In the genomic region with DNA sequence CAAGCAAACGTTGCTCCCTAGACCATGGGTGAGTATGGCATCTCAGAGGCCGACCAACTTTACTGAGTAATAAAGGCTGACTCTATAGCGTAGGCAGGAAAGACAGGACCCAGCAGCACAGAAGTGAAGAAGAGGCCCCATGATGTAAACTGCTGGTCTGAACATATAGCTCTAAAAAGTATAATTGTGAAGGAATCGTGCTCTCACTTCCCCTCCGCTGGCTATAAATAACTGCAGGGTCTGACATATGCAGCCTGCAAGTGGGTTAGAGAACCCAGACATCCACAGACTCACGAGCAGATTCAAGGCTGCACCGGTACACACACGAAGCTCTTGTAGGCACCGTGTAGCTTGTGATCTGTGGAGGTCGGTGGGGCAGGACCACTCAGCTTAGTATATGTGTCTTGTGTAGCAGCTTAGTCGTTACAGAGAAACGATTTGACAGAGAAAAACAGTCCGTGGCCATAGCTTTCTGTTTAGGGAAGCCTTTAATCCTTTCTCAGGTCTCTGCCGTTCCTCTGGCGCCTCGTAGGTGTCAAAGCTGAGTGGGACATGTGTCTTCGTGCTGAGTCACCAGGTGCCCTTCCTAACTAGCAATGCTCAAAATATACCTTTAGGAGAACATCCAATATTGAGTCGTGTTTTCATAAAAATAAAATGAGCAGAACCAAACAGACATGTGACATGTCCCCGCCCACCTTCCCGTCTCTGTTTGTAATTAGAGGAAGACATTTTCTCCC, we compare ENCODE assay signal across 10 mouse cellular contexts.
A peak's percentile ranks its signal among the peaks of the same experiment; 100 is the strongest.
DNase-seq lines count a peak whose midpoint lies in the region; ATAC-seq and TF ChIP-seq lines count a peak whose summit lies in the region.
"Had no signal": no experiment of that assay in that cellular context is flagged by ENCODE, and none has a peak within 500 bp of the region (broad histone marks: within the 10 kb centered on the region; RNA-seq: fewer than 3 reads in every experiment).

No protein-coding gene starts in this region.

- no peak for TF ChIP-seq CTCF in heart, postnatal 0 days (IDR thresholded peaks at IDR 0.05; ENCODE audit: low read depth)

- H3K27me3 ChIP-seq in heart, postnatal 0 days (ENCODE audit: control insufficient read depth, insufficient read depth, low read length), result no peaks in the 10 kb centered on the region
- no peaks in the 10 kb centered on the region for H3K27me3 ChIP-seq in forebrain, embryonic 11.5 days (ENCODE audit: control insufficient read depth, insufficient read depth, low read length)
- H3K27me3 ChIP-seq: CH12.LX had no signal

- H3K4me2 ChIP-seq in heart, postnatal 0 days (ENCODE audit: low read depth, low read length), result peak overlapping the region; percentile 11; the same call in 1 of the 2 replicates
- no peak overlapping the region for H3K4me2 ChIP-seq in forebrain, embryonic 11.5 days (ENCODE audit: low read depth, low read length, severe bottlenecking)

- H3K4me1 ChIP-seq in heart, postnatal 0 days (ENCODE audit: control insufficient read depth, insufficient read depth), result no peaks in the 10 kb centered on the region
- no peaks in the 10 kb centered on the region for H3K4me1 ChIP-seq in forebrain, embryonic 11.5 days (replicated peaks; ENCODE audit: control insufficient read depth, insufficient read depth, low read length)

- TF ChIP-seq EP300 in heart, postnatal 0 days (IDR thresholded peaks at IDR 0.05; ENCODE audit: low read depth), result no peak

- H3K4me3 ChIP-seq in heart, postnatal 0 days (ENCODE audit: low read depth, low read length), result no peak overlapping the region
- H3K4me3 ChIP-seq in forebrain, embryonic 11.5 days (ENCODE audit: low read depth, low read length), result no peak overlapping the region

- no peak overlapping the region for H3K9ac ChIP-seq in heart, postnatal 0 days (replicated peaks; ENCODE audit: low read depth, low read length)
- no peak overlapping the region for H3K9ac ChIP-seq in forebrain, embryonic 11.5 days (ENCODE audit: low read length)

- no peak for DNase-seq in heart, postnatal 0 days (ENCODE audit: low spot score)
- DNase-seq in heart, adult 8-10 months (ENCODE audit: low spot score), result no peak
- peak; percentile 20 for DNase-seq in CD4-positive helper T cell, adult 2 months (ENCODE audit: low read depth, low spot score)
- peak; percentile 38 to 50 for DNase-seq in frontal cortex, postnatal 14 days (ENCODE audit: low spot score in 2 of 2)
- peak; percentile 18 to 20 for DNase-seq in monocyte, adult 2 months (ENCODE audit: low read depth in 1 of 2, low spot score in 2 of 2)
- DNase-seq in forebrain, embryonic 11.5 days (ENCODE audit: low spot score), result no peak
- no peak for DNase-seq in urinary bladder, postnatal 14 days (ENCODE audit: low spot score)
- no peak for DNase-seq in adrenal gland, adult 8-10 months
- DNase-seq: lung, adult 18-20 months had no signal

- ATAC-seq in heart, postnatal 0 days (ENCODE audit: insufficient read depth, low read depth), result no peak
- ATAC-seq in forebrain, embryonic 11.5 days (replicated peaks; ENCODE audit: low FRiP score), result no peak

- WGBS in heart, postnatal 0 days, result 54% methylated on average over 20 of the region's 20 CpGs
- WGBS in forebrain, embryonic 11.5 days, result 87% methylated on average over 20 of the region's 20 CpGs

- H3K36me3 ChIP-seq in heart, postnatal 0 days (replicated peaks; ENCODE audit: control insufficient read depth, insufficient read depth, low read length), result no peaks in the 10 kb centered on the region
- no peaks in the 10 kb centered on the region for H3K36me3 ChIP-seq in forebrain, embryonic 11.5 days (ENCODE audit: control insufficient read depth, insufficient read depth, low read length)

- no peak overlapping the region for H3K27ac ChIP-seq in heart, postnatal 0 days (ENCODE audit: low read depth)
- H3K27ac ChIP-seq in forebrain, embryonic 11.5 days (ENCODE audit: low read depth, low read length), result no peak overlapping the region

- H3K9me3 ChIP-seq in heart, postnatal 0 days (replicated peaks; ENCODE audit: control insufficient read depth, low read length), result no peaks in the 10 kb centered on the region
- H3K9me3 ChIP-seq in forebrain, embryonic 11.5 days (ENCODE audit: control insufficient read depth, low read length), result no peaks in the 10 kb centered on the region

Comparison
In these comparisons a context has a peak if more than half of its experiments do, and no peak if none do; other contexts are left out.
1. DNase-seq: peak in CD4-positive helper T cell, adult 2 months (single experiment), frontal cortex, postnatal 14 days (2 of 2) and monocyte, adult 2 months (2 of 2); none in heart, postnatal 0 days (single experiment), heart, adult 8-10 months (single experiment), forebrain, embryonic 11.5 days (single experiment), urinary bladder, postnatal 14 days (single experiment) and adrenal gland, adult 8-10 months (single experiment).